Mouse (Mus musculus) urinary bladder, postnatal 25 days (tissue): ENCODE data around the gene Vdr.
A peak's percentile ranks its signal among the peaks of the same experiment; 100 is the strongest.

Source experiments
- DNase-seq: peaks from one replicate; pipeline ENCODE4 v3.0.0; 2022; ENCODE audit warnings: low spot score

Gene Vdr

DNA sequence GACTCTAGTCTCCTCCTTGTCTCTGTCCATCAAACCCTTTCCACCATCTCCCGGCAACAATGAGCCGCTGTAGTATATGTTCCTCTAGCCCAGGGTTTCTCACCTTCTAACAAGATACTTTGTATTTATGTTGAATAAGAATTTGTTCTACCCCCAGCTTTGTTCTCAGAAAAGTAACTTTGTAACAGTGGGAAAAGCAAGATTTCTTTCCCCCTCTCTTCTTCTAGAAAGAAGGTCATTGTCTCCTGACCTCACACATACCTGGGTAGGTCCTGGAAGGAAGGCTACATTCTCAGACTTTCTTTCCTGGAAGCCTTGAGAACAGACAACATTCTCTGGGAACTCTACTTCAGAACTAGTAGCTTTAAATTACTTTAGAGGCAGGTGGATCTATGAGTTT lies at the start of gene Vdr:
Gene Vdr (minus strand): TSS at position 101 of the 400 bp plus-strand sequence.
- no peak for DNase-seq

DNA sequence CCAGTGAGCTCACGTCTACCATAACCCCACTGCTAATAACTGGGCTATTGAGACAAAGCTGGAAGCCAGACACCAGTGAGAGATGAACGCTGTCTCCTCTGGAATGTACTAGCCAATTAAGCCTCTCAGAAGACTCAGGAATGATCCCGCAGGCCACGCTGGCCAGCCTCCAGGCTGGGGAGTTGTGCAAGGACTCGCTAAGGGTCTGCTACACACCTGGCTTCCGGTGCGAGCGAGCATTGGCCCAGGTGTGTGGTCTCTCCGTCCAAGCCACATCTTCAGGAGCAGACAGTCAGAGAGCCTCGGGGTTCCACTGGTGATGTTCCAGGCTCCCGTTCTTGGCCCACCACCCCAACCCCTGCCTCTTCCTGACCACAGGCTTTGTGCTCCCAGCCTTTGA lies 46.0 kb upstream of the Vdr start:
- no peak for DNase-seq

DNA sequence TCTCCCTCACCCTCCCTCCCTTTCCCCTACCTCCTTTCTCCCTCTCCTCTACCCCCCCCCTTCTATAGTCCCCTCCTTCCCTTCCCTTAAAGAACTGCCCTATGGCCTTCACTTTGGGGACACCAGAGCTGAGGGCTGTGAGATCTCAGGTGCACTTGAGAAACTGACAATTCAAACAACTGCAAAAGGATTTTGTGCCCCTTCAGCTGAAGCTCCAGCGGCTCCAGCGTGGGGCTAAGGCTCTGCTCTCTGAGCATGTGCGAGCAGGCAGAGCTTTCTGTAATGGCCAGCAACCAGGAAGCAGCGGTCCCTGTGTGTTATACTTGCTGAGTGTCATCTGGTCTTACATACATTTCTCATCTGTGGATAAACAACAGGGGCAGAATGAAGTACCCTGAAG lies 45.3 kb upstream of the Vdr start:
- DNase-seq, result no peak

DNA sequence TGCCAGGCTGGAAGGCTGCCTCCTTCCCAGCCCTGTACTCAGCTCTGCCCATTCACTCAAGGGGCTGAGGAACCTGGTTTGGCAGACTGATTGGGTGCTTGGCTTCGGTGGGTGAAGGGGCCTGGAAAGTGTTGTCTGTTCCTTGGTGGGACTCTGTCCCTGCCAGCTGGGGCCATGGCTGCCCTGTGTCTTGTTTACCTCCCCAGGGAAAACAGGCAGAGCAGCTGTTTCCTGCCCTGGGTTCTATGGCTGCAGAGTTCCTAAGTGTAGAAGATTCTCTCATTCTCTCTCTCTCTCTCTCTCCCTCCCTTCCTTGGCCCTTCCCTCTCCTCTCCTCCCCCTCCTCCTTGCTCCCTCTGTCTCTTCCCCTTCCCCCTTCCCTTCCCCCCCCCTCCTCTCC lies 44.9 kb upstream of the Vdr start:
- no peak for DNase-seq

DNA sequence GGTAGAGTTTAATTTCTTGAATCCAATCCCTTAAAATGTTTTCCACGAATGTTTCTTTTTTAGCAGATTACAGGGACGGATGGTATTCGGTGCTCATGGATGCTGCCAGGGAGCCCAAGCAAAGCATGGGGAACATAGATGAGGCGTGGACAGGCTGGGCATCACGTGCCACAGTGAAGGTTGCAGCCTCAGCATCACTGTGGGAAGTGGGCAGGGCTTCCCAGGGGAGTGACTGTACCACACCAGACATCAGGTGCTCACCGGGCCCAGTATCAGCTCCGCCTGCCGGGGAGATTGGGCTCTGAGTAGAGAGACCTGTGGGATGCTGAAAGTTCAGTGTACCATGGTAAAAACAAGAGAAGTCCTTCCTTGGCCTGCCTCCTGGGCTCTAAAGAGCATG lies 44.2 kb upstream of the Vdr start:
- no peak for DNase-seq

DNA sequence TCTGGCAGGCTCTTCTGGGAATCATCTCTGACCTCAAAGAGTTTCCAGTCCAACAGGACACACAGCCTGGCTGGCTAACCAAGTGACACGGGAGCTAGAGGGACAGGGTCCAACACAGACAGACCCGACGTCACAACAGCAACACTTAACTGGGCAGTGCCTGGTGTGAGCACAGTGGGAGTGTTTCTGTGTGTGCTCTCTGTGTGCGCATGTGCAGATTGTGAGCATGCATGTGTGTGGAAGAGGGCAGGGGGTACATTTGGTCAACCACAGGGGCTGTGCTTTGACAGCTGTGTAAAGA lies 42.4 kb upstream of the Vdr start:
- DNase-seq, result no peak

DNA sequence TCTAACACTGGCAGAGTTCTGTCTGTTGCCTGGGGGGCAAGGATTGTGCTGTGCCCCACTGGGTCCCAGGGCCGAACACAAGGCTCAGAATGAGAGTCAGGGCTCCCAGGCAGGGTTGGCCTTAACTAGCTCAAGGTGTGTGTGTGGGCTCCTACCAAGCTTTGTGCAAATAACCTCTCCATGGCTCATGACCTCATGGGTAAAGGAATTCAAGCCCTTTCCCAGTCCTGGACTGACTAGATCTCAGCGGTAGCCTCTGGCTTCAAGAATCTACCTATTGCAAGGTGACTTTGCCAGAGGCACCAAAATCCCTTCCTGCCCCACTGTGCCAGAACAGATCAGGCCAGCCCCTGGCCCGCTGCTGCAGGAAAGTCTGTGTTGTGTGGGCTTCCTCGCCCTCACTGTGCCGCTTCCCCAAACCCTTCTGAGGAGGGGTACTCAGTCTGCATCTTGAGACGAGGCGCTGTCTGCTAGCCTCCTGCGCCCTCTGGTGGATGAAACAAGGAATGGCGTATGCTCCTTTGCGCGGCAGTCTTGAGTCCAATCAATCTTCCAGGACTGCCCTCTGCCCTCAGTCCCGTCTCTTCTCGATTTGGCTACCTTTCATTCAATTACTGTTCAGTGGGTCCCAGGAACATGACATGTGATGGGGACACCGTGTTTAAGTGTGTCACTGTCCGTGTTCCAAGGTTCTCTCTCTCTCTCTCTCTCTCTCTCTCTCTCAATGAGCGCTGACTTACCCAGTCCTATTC lies 41.9 kb upstream of the Vdr start:
- peak; percentile 60 for DNase-seq

DNA sequence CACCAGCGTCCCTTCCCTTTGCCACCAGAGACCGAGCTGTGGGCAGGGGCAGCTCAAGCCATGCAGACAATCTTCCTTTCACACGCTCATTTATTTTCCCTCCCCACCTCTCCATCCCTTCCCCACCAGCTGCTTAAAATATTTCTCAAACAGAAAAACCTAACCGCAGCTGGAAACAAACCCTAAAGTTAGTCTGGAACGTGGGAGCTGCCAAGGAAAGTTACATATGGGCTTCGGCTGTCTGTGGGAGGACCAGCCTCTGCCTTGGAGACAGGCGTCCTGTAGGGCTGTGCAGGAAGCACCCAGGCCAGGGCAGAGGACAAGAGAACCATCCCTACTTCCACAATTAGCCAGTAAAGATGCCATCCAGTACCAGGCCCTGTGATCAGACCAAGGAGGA lies 39.8 kb upstream of the Vdr start:
- DNase-seq, result no peak

DNA sequence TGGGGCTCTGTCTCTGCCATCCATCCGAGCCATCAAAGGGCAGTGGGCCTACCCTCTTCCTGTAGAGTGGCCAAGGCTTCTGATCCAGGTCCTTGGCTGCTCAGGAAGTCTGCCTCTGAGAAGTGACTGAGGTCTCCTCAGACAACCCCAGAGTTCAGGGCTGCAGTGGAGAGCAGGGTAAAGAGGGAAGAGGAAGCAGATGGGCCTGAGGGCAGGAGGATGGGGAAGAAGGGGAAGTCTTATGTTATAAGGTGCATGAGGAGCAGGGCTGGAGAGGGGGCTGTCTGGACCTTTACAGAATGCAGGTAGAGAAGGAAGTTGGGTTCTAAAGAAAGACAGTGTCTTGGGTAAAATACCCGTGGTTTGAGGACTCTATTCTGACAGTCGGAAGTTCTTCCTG lies 39.3 kb upstream of the Vdr start:
- no peak for DNase-seq

DNA sequence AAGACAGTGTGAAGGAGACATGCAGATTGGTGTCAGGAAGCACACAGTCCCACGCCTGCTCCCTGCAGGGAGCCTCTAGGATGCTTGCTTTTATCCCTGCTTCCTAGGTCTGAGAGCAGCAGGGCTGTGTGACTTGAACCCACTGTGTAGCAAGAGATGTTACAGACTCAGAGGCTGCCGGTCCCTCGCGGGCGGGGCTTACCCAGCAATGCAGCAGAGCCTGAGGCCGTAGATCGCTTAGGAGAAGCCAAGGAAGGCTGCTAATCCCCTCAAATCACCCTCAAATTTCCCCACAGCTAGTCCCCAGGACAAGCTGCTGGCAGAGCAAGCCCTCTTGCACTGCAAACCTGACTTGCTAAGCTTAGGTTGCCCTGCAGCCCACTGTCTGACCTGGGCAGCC lies 38.3 kb upstream of the Vdr start:
- no peak for DNase-seq

DNA sequence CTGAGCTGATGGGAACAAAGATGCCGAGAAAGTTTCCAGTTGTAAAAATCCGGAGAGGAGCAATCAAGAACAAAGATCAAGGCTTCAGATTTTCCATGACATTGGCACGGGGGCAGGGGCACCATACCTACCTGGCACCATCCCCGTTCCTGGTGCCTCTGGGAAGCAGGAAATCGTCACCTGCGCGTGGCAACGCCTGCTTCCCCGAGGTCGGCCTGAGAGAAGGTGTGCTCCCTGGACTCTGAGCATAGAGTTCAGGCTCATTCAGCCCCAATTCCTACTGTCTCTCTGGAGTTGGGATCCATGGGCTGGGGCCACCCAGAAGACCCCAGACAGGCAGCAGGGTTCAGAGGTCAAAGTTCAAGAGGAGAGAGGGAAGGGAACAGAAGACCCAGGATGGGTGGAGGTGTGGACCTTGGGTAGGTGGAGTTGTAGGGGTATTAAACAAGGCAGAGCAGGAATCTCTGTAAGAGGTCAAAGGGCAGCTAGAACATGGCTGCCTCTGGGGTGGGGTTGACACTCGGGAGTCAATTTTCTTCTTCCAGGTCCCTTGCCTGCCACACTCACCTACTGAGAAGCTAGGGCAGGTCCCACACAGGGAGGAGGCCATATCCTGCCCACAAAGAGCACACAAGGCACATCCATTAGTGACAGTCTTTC lies 35.4 kb upstream of the Vdr start:
- no peak for DNase-seq

DNA sequence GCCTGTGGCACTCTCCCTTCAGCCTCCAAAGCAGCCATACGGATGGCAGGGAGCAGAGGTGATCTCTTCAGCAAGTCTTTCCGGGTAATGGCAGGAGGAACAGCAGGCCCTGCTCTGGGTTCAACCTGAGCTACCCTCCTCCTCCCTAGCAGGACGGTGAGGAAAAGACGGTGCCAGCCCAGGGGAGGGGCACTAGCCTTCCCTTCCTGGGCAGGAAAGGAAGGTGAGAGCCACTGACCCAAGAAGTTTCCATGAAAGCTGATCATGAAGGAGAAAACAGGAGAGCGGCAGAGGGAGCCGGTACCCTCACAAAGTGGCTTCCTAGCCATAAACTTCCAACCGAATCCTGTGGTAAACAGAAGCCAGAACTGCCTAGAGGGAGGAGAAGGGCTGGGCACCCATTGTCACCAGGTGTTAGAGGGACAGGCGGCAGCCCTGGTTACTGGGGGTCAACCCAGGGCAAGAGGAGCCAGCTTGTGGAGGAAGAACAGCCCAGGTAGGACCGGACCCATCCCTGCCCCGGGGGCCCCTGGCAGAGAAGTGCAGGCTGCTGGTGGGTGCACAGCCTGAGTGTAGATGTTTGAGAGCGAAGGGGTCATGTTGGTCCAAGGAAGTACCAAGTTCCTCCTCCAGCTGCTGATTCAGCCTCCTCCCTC lies 34.6 kb upstream of the Vdr start:
- DNase-seq, result no peak

DNA sequence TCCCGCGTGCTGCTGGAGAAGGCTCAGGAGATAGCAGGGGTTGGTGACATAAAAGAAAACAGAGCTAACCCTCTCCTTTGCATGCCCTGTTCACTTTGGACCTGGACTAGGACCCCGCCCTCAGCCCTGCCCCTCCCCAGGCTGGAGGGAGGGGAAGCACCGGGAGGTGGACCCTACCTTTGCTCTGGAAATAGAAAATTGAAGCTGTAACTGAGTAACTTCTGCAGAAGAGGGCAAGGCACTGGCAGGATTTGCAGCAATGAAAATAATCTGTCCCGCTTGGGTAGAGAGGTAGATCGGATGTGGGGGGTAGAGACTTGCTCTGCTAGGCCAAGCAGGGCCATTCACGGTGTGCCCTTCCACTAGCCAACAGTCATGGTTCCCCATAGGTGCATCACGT lies 32.9 kb upstream of the Vdr start:
- DNase-seq, result no peak

DNA sequence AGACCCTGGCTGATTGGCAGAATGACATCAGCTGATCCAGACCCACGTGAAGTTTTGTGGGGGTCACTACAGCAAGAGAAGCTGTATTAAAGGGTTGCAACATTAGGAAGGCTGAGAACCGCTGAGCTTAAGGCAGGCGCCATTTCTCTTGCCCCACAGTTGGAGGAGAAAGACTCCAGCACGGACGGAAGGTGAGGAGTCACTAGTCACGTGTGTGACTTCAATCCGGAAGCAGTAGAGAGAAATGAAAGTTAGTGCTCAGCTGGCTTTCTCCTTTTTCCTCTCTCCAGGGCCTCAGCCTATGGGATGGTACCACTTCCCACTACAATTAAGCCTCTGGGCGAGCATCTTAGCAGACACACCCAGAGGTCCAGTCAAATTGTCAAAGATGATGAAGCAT lies 32.1 kb upstream of the Vdr start:
- no peak for DNase-seq

DNA sequence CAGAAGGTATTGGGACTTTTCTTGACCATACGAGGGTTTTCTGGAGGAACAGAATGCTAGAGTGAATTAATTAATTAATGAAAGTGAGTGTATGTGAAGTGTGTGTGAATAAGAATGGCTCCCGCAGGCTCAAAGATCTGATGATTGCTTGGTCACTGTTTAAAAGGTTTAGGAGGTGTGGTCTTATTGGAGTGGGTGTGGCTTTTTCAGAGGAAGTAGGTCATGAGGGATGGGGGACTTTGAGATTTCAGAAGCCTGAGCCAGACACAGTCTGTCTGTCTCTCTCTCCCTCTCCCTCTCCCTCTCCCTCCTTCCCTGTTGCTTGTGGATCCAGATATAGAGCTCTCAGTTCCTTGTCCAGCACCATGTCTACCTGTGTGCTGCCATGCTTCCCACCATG lies 30.9 kb upstream of the Vdr start:
- DNase-seq, result no peak

DNA sequence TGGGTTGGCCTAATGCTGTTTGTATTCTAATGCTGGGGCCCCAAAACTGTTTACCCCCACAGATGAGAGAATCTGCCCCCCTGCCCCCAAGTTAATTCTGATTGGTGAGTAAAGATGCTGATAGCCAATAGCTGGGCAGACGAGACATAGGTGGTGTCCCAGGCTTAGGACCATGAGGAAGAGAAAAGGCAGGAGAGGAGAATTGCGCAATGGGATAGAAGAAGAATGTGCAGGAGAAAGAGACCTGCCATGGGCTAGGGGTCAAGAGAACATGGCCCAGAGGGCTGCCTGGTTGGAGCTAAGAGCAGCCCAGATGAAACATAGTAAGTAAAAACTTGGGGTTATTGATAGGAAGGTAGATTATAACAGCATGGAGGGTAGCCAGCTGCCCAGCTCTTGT lies 29.7 kb upstream of the Vdr start:
- DNase-seq, result no peak

DNA sequence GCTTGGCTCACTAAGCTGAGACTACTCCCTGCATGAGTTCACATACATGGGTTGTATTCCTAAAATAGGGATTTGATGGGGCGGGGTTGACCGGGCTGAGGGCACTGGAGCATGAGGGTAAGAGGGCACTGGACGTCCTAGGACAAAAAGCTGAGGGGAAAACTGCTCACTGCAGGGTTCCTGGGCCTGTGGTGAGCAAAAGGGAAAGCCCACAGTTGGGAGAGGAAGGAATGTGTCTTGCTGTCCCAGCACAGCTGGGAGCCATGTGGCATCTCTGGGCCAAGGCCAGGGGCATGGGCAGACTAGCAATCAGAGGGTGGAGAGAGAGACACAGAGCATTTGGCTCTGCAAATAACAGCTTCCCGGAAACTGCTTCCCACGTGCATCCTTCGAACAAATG lies 28.1 kb upstream of the Vdr start:
- DNase-seq, result no peak

DNA sequence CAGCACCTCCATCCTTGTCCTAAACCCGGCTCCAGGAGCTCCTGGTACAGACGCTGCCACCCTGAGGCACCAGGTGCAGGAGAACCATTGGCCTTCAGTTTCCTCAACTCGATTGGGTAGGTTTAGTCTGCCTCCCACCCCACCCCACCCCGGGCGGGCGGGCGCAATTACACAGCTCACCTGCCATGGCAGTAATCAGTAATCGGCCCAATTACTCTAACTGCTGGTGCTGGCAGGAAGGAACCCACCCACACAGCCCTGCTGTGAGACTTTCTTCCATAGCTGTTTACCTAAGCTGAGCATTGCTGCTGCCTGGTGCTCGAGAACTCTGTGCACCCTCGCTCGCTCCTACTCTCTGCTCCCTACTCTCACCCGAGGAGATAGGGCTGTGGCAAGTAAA lies 22.0 kb upstream of the Vdr start:
- no peak for DNase-seq

DNA sequence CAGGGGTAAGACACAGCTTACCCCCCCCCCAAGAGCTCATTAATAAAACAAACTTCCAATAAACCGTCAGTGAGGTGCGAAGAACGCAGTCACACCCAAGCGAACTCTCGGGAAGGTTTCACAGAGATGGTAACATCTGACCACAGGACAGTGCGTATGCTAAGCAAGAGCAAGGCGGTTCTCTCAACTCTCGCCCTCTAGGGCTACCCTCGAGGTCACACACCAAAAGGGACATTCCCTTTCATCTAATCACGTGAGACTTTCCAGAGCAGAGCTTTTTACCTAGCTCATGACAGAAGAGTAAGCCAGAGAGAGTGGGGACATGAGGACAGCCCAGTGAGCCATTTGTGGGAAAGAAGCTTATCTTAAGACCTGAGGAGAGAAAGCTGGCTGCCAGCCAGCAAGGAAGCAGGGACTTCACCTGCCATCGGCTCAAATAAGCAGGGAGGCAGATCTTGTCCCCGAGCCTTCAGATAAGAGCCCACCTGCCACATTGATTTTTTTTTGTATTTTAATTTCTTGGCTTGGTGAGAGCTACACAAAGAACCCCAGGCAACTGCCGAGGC lies 18.9 kb upstream of the Vdr start:
- DNase-seq, result no peak

DNA sequence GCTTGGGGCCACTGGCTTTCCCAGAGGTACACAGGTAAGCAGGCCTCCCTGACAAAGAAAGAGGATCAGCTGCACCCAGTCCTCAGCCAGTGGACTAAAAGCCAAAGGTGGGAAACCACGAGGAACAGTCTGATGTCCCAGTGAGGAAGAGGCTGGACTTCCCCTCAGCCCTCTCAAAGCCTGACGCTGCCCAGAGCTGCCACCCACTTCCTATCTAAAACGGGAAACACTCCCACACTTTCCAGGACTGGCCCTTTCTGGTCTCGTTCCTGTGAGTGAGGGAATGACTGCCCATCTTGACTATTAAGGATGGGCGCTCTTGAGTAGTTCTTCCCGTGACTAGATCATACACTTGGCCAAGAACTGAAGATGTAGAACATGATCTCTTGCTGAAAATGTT lies 17.4 kb upstream of the Vdr start:
- DNase-seq, result no peak

DNA sequence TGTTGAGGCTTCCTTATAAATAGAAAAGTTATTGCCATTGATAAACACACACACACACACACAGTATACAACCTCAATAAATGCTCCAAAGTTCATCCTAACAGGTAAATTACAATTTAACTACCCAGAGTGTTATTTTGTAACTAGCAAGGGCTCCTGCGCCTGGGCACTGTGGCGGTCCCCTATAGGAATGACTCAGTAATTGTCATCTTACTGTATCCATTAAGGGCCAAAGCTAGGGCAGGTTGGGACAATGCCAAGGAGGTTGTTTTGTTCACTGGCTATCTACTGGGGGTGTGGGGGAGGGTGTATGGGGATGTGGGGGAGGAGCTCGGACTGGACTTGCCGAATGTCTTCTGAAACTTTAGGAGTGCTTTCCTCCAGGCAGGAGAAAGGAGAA lies 16.6 kb upstream of the Vdr start:
- no peak for DNase-seq

DNA sequence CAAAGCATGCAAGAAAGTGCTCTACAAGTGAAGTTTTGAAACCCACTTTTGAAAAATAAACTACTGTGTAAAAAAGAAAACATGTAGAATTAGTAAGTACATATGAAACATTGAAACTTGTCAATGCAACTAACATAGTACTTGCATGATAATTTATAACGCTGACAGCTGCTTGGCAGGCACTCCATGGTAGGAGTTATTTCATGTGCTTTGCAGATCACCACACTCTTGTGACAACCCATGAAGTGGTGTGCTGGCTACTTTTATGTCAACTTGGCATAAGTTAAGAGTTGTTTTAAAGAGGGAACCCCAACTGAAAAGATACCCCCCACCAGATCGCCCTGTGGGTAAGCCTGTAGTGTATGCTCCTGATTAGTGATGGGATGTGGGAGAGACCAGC lies 12.0 kb upstream of the Vdr start:
- DNase-seq, result no peak

DNA sequence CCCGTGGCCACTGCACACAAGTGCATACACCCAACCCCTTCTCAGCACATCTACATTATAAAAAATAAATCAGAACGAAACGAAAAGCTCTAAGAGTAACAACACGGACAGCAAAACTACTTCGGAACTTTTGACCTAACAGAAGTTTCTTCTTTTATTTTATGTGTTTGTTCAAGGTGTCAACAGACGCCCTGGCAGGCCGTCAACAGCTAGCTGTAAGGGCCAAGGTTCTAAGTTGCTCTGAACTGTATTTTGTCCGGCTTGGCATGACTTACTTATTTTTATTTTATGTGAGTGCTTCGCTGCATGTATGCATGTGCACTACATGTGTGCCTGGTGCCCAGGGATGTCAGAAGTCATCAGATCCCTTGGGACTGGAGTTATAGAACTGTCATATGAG lies 11.4 kb upstream of the Vdr start:
- no peak for DNase-seq

DNA sequence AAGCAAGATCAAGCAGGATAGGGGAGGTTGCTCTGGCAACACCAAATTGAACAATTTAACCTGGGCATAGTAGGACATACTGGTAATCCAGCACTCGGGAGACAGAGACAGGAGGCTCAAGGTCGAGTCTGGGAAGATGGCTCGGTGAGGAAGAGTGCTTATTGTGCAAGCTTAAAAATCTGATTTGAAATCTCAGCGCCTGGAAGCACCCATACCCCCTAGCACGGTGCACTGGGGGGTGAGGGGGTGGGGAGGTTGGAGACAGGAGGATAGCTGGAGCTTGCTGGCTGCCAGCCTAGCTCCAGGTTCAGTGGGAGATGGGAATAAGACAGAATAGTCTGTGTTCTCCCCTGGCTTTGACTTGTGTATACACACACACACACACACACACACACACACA lies 9.9 kb upstream of the Vdr start:
- no peak for DNase-seq
